Mouse (Mus musculus) heart, embryonic 10.5 days (tissue): Measurements from ENCODE around the gene Ptpn3. TPM values are rescaled to one million over a fixed set of nuclear protein-coding genes. Genes with fewer than 3 reads are reported as not detected.

ENCODE experiments used
- DNase-seq: peaks from one replicate; pipeline ENCODE4 v3.0.0-alpha.2; 2017; ENCODE audit warnings: low spot score
- H3K27ac ChIP-seq: fragments of 300-500 bp; sonication (generic); 2 replicates; pipeline ENCODE4 v1.5.1; 2016; ENCODE audit warnings: mild to moderate bottlenecking
- H3K27me3 ChIP-seq: fragments of 300-500 bp; sonication (generic); 2 replicates; pipeline ENCODE4 v1.6.1; 2016; ENCODE audit warnings: mild to moderate bottlenecking; ENCODE audit not compliant: poor library complexity, insufficient read depth, severe bottlenecking
- H3K36me3 ChIP-seq: fragments of 300-500 bp; sonication (generic); 2 replicates; pipeline ENCODE4 v1.6.1; 2016; ENCODE audit warnings: mild to moderate bottlenecking, moderate library complexity
- H3K4me1 ChIP-seq: fragments of 300-500 bp; sonication (generic); 2 replicates; pipeline ENCODE4 v1.6.1; 2016; ENCODE audit warnings: mild to moderate bottlenecking
- H3K4me3 ChIP-seq: fragments of 300-500 bp; sonication (generic); 2 replicates; pipeline ENCODE4 v1.5.1; 2016; ENCODE audit warnings: mild to moderate bottlenecking, moderate library complexity
- H3K9me3 ChIP-seq: fragments of 300-500 bp; sonication (generic); 2 replicates; pipeline ENCODE4 v1.6.1; 2016; ENCODE audit warnings: mild to moderate bottlenecking, moderate library complexity
- WGBS: fragments of 180-500 bp; shearing (Covaris S2); methylation state at CpG from one replicate; pipeline ENCODE4 v1.1.7; 2016; 5-methylcytosine and 5-hydroxymethylcytosine counted together
- polyA plus RNA-seq: library from polyadenylated mRNA; unstranded; fragments of >200 nt; fragmentation: Nextera tagmentation; extraction: Ambion mirVana; gene quantifications from 2 replicates; pipeline ENCODE4 v1.2.1, GENCODE M21; 2016

Gene Ptpn3
- polyA plus RNA-seq, 1 experiment from 2014 or later: 1.7 TPM

DNA sequence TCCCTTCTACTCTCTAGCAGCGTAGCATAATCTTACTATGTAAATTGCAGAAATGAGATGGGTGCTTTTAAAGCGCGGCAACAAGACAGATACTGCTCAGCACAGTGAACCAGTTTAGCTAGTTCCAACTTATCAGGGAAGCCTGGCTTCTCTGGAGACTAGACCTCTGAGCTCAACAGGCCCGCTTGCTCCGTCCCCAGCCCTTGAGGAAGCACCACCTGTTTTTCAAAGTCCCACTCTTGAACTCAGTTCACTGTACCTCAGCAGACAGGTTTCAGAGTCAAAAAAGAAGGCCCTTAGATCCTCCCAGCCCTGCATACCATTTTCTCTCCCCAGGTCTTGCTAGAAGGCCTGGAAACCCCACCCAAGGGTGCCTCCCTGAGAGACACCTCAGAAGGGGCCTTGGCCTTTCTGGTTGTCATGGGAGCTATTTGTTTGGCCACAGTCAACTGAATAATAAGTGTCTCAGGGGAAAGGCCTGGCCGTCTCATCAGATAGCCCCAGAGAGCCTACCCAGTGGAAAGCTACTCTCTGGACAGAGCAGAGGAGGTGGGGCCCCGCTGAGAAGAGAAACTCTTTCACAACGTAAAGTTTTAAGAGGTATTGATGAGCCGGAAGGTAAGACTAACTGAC is 136.9 kb downstream of the Ptpn3 start:
- no peaks in the 10 kb centered on the region for H3K9me3 ChIP-seq
- no peak for DNase-seq
- H3K36me3 ChIP-seq: no peaks in the 10 kb centered on the region
- WGBS: 80% methylated on average over 9 of the region's 9 CpGs
- peaks cover 9% of the 10 kb centered on the region; the same call in 1 of the 2 replicates for H3K4me1 ChIP-seq
- H3K4me3 ChIP-seq: no peak overlapping the region
- no peak overlapping the region for H3K27ac ChIP-seq
- H3K27me3 ChIP-seq: no peaks in the 10 kb centered on the region

DNA sequence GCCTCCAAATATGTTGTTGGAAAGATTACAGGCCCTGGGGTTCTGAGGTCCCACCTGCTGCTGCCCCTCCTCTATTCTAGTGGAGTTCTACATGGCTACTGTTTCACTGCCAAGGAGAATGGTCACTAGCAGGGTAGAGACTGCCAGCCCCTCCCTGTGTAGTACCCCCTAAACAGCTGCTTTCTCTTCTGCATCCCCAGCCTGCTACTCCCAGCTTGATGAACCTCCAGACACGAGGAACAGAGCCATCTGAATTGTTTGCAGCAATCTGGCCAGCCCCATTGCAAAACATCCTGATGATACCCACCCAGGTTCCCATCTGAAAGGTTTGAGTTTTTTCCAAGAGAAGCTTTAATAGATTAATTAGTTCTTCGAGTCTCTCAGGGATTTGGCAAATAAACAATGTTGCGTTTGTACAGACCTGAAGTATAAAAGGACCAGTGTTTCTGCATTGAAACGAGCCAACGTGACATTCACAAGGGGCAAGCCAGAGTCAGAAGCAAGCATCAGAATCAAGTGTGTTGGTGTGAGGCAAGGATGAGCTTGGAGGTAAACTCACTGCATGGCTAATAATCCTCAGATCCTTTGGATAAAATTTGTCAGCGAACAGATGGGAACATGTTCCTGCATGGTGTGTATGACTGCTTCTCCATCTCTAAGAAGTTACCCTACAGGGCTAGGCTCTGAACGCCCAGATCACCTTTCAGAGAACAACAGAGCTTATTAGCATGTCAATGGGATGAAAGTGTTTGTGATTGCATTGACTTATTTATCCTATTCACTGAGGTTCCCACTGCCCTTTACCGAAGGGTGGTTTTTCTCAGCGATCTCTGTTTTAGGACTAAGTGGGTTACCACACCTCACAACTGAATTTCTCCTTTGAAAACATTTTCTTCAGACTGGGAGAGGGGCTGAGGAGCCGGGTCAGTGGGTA is 138.6 kb downstream of the Ptpn3 start:
- no peaks in the 10 kb centered on the region for H3K27me3 ChIP-seq
- H3K4me1 ChIP-seq: peaks cover 5% of the 10 kb centered on the region; the same call in 1 of the 2 replicates
- WGBS: 52% methylated on average over 10 of the region's 10 CpGs
- no peak overlapping the region for H3K27ac ChIP-seq
- no peak for DNase-seq
- H3K9me3 ChIP-seq: no peaks in the 10 kb centered on the region
- H3K4me3 ChIP-seq: no peak overlapping the region
- H3K36me3 ChIP-seq: no peaks in the 10 kb centered on the region

DNA sequence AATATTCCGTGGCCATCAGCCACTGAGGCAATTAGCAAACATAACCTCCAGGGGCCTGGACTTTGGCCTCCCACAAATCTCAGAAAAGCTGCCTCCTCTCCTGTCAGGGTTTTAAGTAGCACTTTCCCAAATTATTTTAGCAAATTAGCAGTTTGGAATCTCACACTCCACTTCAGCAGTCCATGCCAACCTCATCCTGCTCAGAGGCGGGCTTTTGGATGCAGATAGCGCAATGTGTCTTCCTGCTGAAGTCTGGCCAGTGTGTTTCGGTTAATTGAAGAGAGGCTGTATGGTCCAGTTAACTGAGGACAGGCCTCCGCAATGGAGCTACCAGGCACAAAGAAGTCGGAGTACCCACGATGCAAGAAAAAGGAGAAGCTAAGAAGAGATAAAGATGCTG is 141.1 kb downstream of the Ptpn3 start:
- Histone ChIP-seq H3K27ac (no peak overlapping the region), H3K9me3 (no peaks in the 10 kb centered on the region), H3K27me3 (no peaks in the 10 kb centered on the region), H3K36me3 (no peaks in the 10 kb centered on the region), H3K4me1 (no peaks in the 10 kb centered on the region), H3K4me3 (no peak overlapping the region)
- WGBS: 81% methylated on average over 7 of the region's 7 CpGs
- DNase-seq: no peak

DNA sequence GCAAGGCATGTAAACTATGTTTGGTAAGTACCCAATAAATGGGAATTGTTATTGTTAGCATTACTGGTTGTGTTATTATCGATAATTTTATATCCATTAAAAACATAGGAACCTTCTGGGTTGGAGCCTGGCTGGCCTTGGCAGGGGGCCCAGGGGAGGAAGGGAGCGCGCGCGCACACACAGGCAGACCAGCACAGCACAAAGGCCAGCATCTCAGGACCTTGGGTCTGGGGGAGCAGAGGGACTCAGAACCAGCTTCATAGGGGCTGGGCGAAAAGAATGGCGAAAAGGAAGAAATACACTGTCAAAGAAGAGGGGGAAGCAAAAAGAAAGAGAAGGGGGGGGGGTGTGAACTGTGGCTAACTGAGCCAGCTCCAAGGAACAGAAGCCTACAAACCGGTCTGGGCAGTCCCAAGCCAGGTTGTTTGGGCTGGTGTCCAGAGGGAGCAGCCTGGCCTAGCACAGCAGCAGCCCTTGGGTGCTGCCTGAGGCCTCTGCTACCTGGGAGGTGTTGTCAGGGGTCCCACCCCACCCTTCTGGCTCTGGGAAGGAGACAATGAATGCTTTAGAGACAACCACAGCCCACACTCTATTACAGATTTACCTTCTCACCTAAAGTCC is 145.0 kb downstream of the Ptpn3 start:
- Histone ChIP-seq H3K4me3 (no peak overlapping the region), H3K27me3 (no peaks in the 10 kb centered on the region; the same call in 1 of the 2 replicates), H3K36me3 (no peaks in the 10 kb centered on the region), H3K9me3 (no peaks in the 10 kb centered on the region), H3K27ac (no peak overlapping the region), H3K4me1 (peaks cover 16% of the 10 kb centered on the region)
- no peak for DNase-seq
- WGBS: 76% methylated on average over 8 of the region's 8 CpGs

DNA sequence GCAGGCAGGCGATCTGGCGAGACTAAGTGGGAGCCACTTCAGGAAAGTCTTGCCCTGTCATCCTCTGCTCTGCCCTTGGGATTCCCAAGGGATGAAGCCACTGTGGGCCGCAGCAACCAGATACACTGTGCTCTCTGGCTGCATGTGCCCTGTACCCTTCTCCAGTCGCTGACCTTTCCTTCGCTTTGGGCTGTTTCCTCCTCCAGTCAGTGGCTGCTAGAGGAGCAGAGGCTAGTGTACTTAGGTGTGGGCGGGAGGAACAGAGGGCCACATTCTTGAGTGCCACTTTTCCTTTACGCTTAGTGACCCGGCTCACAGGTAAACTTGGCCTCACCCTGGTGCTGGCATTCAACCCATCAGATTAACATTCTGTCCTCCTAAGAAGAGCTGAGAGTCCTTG is 147.8 kb downstream of the Ptpn3 start:
- H3K27me3 ChIP-seq: no peaks in the 10 kb centered on the region; the same call in 1 of the 2 replicates
- peak overlapping the region; percentile 28; the same call in 1 of the 2 replicates for H3K4me3 ChIP-seq
- H3K4me1 ChIP-seq: peaks cover 16% of the 10 kb centered on the region
- no peaks in the 10 kb centered on the region for H3K36me3 ChIP-seq
- H3K27ac ChIP-seq: peak overlapping the region; percentile 85
- H3K9me3 ChIP-seq: no peaks in the 10 kb centered on the region
- no peak for DNase-seq
- WGBS: 28% methylated on average over 8 of the region's 8 CpGs

DNA sequence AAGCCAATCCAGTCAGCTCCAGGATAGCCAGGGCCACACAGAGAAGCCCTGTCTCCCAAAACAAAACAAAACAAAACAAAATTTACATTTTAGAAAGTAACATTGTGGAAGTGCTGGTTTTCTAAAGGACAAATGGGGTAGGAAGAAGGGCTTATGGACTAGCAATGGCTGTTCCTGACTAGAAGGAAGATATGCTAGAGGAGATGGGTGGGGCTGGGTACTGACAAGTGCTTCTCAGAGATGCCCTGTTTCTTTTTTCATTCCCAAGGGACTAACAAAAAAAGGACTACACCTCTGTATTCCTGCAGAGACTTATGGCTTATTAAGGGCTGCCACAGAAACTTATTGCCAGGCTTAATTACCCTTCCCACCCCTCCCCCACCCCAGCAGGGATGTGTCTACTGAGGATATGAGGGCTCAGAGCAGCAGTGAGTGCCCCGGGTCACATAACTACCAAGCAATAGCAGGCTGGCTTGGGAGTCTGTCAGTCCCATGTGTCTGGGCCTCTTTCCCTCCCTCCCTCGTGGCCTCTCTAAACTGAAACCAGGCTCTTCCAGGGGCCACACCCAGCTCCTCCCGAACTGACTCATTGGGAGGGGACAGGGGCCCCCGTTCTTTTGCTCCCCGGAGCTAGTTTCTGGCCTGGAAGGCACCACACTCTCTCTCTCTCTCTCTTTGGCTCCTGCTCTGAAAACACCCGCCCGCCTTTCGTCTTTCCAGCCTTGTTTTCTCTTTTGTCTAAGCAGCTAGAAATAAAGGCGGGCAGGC is 148.4 kb downstream of the Ptpn3 start:
- no peaks in the 10 kb centered on the region; the same call in 1 of the 2 replicates for H3K27me3 ChIP-seq
- H3K9me3 ChIP-seq: no peaks in the 10 kb centered on the region
- no peaks in the 10 kb centered on the region for H3K36me3 ChIP-seq
- WGBS: 18% methylated on average over 9 of the region's 9 CpGs
- H3K4me3 ChIP-seq: peak overlapping the region; percentile 28; the same call in 1 of the 2 replicates
- no peak for DNase-seq
- H3K4me1 ChIP-seq: peaks cover 19% of the 10 kb centered on the region
- peak overlapping the region; percentile 85 for H3K27ac ChIP-seq

DNA sequence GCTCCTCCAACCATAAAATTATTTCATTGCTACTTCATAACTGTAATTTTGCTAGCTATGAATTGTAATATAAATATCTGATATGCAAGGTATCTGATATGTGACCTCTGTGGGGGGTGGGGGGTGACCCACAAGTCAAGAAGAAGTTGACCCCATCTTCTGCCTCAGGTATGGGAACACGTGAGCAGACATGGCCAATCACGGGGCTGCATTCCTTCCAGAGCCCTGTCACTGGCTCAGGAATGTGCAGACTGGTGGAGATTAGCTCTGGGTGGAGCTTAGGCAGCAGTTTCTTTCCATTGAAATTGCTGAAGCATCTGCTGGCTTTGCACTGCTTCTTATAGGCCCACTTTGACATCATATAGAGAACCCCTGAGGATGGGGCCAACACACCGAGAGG is 153.5 kb downstream of the Ptpn3 start:
- Histone ChIP-seq H3K4me1 (peaks cover 9% of the 10 kb centered on the region), H3K27me3 (peaks cover 19% of the 10 kb centered on the region), H3K9me3 (no peaks in the 10 kb centered on the region), H3K27ac (no peak overlapping the region), H3K36me3 (no peaks in the 10 kb centered on the region), H3K4me3 (no peak overlapping the region)
- DNase-seq: no peak
- 46% methylated on average over 3 of the region's 3 CpGs for WGBS

DNA sequence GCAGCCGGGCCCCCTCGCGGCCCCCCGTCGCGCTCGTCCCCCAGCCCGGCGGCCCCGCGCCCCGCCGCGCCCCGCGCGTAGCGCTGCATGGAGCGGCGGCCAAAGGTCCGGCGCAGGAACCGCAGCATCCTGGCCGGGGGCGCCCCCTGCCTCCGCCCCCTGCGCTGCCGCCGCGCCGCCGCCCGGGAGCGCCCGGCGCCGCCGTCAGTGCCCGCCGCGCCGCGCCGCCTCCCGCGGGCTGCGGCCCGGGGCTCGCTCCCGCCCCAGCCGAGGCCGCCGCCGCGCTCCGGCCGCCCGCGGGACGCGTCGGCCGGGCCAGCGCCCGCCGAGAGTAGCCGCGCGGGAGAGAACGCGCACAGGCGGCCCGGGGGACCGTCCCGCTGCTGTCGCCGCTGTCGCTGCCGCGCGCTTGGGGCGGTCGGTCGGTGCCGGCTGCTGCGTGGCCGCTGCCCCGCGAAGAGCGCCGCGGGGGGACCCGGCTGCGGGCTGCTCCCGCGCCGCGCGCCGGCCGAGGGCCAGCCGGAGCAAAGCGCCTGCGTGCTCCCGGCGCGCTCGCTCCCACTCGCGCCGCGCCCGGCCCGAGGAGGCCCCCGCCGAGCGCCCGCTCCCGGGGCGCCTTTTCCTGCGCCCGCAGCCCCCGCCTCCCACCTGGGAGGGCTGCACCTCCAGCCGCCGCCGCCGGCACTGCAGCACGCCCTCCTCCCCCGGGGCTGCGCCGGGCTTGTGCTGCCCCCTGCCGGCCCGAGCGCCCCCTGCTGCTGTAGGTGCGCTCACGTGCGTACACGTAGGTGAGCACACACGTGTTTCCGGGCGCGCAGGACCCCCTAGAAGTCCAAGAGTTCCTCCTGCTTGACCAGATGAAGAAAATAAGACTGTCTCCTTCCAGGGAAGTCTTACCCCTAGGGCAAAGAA is 158.4 kb downstream of the Ptpn3 start, which contains the start of gene Epb41l4b:
Gene Epb41l4b (minus strand): TSS at position 412 of the 912 bp plus-strand sequence.
- H3K27me3 ChIP-seq: peaks cover 65% of the 10 kb centered on the region
- H3K36me3 ChIP-seq: no peaks in the 10 kb centered on the region
- peaks cover 22% of the 10 kb centered on the region for H3K4me1 ChIP-seq
- 16% methylated on average over 142 of the region's 142 CpGs for WGBS
- peak within 1 kb of the TSS; percentile 88 for H3K27ac ChIP-seq
- peak within 1 kb of the TSS; percentile 80 for H3K4me3 ChIP-seq
- DNase-seq: peak; percentile 87
- H3K9me3 ChIP-seq: no peaks in the 10 kb centered on the region

DNA sequence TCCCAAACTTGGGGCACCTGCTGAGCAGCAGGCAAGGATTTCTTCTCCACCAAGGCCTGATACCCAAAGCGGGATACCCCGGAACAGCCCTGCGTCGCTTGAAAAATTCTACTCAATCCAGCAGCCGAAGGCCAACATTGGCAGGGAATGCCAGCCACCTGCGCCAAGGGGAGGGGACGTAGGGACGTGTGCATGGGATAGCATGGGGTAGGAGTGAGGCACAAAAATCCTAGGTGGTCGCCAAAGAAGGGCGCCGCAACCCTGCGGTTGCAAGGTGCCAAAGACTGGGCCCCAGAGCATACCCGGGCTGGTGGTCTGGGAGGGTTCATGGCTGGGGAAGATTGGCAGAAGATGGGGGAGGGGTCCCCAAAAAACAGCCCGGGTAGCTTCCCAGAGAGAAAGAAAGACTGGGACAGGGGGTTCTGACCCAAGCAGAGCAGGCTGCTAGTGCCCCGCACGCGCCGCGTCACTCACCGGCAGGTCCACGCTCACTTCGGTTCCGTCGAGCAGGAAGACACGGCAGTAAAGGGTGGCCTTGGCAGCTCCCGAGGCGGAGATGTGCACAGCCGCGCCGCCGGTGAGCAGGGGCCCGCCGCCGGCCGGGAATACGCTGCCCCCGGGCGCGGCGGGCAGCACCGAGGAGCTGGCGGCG is 159.1 kb downstream of the Ptpn3 start:
- H3K36me3 ChIP-seq: no peaks in the 10 kb centered on the region
- H3K9me3 ChIP-seq: no peaks in the 10 kb centered on the region
- H3K27me3 ChIP-seq: peaks cover 72% of the 10 kb centered on the region
- peak overlapping the region; percentile 80 for H3K4me3 ChIP-seq
- peaks cover 20% of the 10 kb centered on the region for H3K4me1 ChIP-seq
- no peak for DNase-seq
- H3K27ac ChIP-seq: peak overlapping the region; percentile 47; the same call in 1 of the 2 replicates
- 4% methylated on average over 43 of the region's 43 CpGs for WGBS

DNA sequence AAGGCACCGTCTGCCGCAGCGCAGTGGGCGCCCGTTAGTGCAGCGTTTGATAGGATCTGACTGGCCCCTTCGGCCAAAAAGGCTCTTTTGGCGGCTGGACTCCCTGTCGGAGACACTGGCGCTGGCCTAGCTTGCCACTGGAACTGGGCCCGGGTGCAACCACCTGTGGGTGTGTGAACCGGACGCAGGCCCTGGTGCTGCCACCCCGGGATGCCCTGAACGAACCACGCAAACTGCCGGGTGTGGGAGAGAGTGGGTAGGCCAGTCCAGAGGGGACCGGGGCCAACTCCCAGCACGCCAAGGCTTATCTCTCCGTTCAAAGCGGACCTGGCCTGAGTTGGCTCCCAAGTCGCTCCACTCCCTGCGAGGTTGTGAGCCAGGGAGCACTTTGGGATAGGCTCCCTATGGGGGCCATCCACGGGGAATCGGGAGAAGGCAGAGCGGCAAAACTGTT is 159.7 kb downstream of the Ptpn3 start:
- 6% methylated on average over 26 of the region's 26 CpGs for WGBS
- H3K36me3 ChIP-seq: no peaks in the 10 kb centered on the region
- H3K27ac ChIP-seq: 0 out of 2 replicates have a peak overlapping the region, but pooled peaks have one; percentile 16

More for the DNA sequence above, 159.7 kb downstream of the Ptpn3 start:
- H3K9me3 ChIP-seq: no peaks in the 10 kb centered on the region
- H3K27me3 ChIP-seq: peaks cover 78% of the 10 kb centered on the region
- DNase-seq: peak; percentile 84
- peaks cover 20% of the 10 kb centered on the region for H3K4me1 ChIP-seq
- H3K4me3 ChIP-seq: peak overlapping the region; percentile 80
